Mouse (Mus musculus) spleen, adult 2 months (tissue): Measurements from ENCODE around the gene C530008M17Rik. TPM values are rescaled to one million over a fixed set of nuclear protein-coding genes. Genes with fewer than 3 reads are reported as not detected.

Experiments
- DNase-seq, 2 experiments: peaks; one replicate each; pipeline versions ENCODE4 v3.0.0 to v3.0.0-alpha.2; 2012 to 2021; ENCODE audit warnings: low spot score in 2 of 2, low read depth in 1 of 2
- H3K27ac ChIP-seq: fragments of 200-500 bp; 2 replicates; pipeline ENCODE4 v1.5.1; 2012; ENCODE audit warnings: low read length, inconsistent platforms; ENCODE audit not compliant: insufficient read depth
- H3K27me3 ChIP-seq: fragments of 200-500 bp; 2 replicates; pipeline ENCODE4 v1.6.1; 2012; ENCODE audit warnings: mild to moderate bottlenecking, moderate library complexity, low read length, inconsistent platforms; ENCODE audit not compliant: control insufficient read depth, insufficient read depth
- H3K36me3 ChIP-seq: fragments of 200-500 bp; 2 replicates; pipeline ENCODE4 v1.6.1; 2012; ENCODE audit warnings: mild to moderate bottlenecking, low read length, inconsistent platforms; ENCODE audit not compliant: control insufficient read depth, insufficient read depth
- H3K4me1 ChIP-seq: fragments of 200-500 bp; 2 replicates; pipeline ENCODE4 v1.6.1; 2011; ENCODE audit warnings: inconsistent platforms; ENCODE audit not compliant: control insufficient read depth, insufficient read depth, insufficient read length
- H3K4me3 ChIP-seq: fragments of 200-500 bp; 2 replicates; pipeline ENCODE4 v1.5.1; 2011; ENCODE audit warnings: mild to moderate bottlenecking, inconsistent platforms; ENCODE audit not compliant: insufficient read depth, insufficient read length; ENCODE audit errors: extremely low read depth
- CTCF ChIP-seq: fragments of 200-500 bp; IDR thresholded peaks from 2 replicates; pipeline ENCODE4 v1.5.1; 2011; ENCODE audit warnings: mild to moderate bottlenecking, inconsistent platforms; ENCODE audit not compliant: insufficient read depth, insufficient read length, insufficient replicate concordance; ENCODE audit errors: extremely low read depth
- POLR2A ChIP-seq: fragments of 200-500 bp; IDR thresholded peaks from 2 replicates; pipeline ENCODE4 v1.6.1; 2011; ENCODE audit warnings: low read depth, low read length, inconsistent platforms
- WGBS: fragments of 180-500 bp; shearing (Covaris S2); methylation state at CpG from one replicate; pipeline ENCODE4 v1.1.7; 2018; 5-methylcytosine and 5-hydroxymethylcytosine counted together
- polyA plus RNA-seq: library from polyadenylated mRNA; depleted of rRNA; stranded (reverse); fragments of >200 nt; gene quantifications from 2 replicates; pipeline ENCODE4 v1.2.3, GENCODE M21; 2012

Gene C530008M17Rik
- polyA plus RNA-seq, 1 experiment = 4.2 TPM

- no peaks in the 10 kb centered on the region for H3K36me3 ChIP-seq
- H3K4me3 ChIP-seq = no peak overlapping the region
- H3K27ac ChIP-seq = no peak overlapping the region
- DNase-seq = no peak
- TF ChIP-seq CTCF (no peak), POLR2A (no peak)
- no peaks in the 10 kb centered on the region for H3K27me3 ChIP-seq
- WGBS = 90% methylated on average over 3 of the region's 3 CpGs
- H3K4me1 ChIP-seq = no peaks in the 10 kb centered on the region
Measured at GRCm38 (mm10) chr5:76760349-76760748, 104.0 kb downstream of the C530008M17Rik start.

- Histone ChIP-seq H3K27ac (no peak overlapping the region), H3K27me3 (no peaks in the 10 kb centered on the region), H3K36me3 (no peaks in the 10 kb centered on the region), H3K4me1 (no peaks in the 10 kb centered on the region), H3K4me3 (no peak overlapping the region)
- 92% methylated on average over 14 of the region's 14 CpGs for WGBS
- TF ChIP-seq CTCF = no peak
- no peak for DNase-seq
Measured at GRCm38 (mm10) chr5:76762030-76762698, 105.9 kb downstream of the C530008M17Rik start.

- no peak overlapping the region for H3K27ac ChIP-seq
- no peaks in the 10 kb centered on the region for H3K27me3 ChIP-seq
- no peaks in the 10 kb centered on the region for H3K36me3 ChIP-seq
- TF ChIP-seq CTCF = no peak
- no peak for TF ChIP-seq POLR2A
- DNase-seq = no peak
- H3K4me1 ChIP-seq = no peaks in the 10 kb centered on the region
- 92% methylated on average over 10 of the region's 10 CpGs for WGBS
- H3K4me3 ChIP-seq = no peak overlapping the region
Measured at GRCm38 (mm10) chr5:76763148-76763701, 106.9 kb downstream of the C530008M17Rik start.

- TF ChIP-seq POLR2A (no peak), CTCF (no peak)
- Histone ChIP-seq H3K27ac (no peak overlapping the region), H3K36me3 (no peaks in the 10 kb centered on the region), H3K4me1 (no peaks in the 10 kb centered on the region), H3K27me3 (no peaks in the 10 kb centered on the region), H3K4me3 (no peak overlapping the region)
- 80% methylated on average over 6 of the region's 6 CpGs for WGBS
- no peak for DNase-seq
Measured at GRCm38 (mm10) chr5:76763731-76764130, 107.4 kb downstream of the C530008M17Rik start.

- Histone ChIP-seq H3K27me3 (no peaks in the 10 kb centered on the region), H3K27ac (no peak overlapping the region), H3K4me3 (no peak overlapping the region), H3K4me1 (no peaks in the 10 kb centered on the region), H3K36me3 (no peaks in the 10 kb centered on the region)
- 80% methylated on average over 3 of the region's 3 CpGs for WGBS
- DNase-seq = no peak
- no peak for TF ChIP-seq POLR2A
Measured at GRCm38 (mm10) chr5:76769014-76769413, 112.7 kb downstream of the C530008M17Rik start.

- no peak overlapping the region for H3K4me3 ChIP-seq
- H3K27ac ChIP-seq = no peak overlapping the region
- H3K4me1 ChIP-seq = no peaks in the 10 kb centered on the region
- no peaks in the 10 kb centered on the region for H3K36me3 ChIP-seq
- WGBS = 86% methylated on average over 15 of the region's 15 CpGs
- no peaks in the 10 kb centered on the region for H3K27me3 ChIP-seq
- no peak for TF ChIP-seq CTCF
- no peak for TF ChIP-seq POLR2A
- DNase-seq = no peak
Measured at GRCm38 (mm10) chr5:76769572-76769971, 113.3 kb downstream of the C530008M17Rik start.

GRCm38 (mm10) chr5:76771371-76771770 lies 115.1 kb downstream of the C530008M17Rik start:
- no peak overlapping the region for H3K27ac ChIP-seq
- H3K4me1 ChIP-seq = no peaks in the 10 kb centered on the region
- DNase-seq = no peak
- WGBS = 71% methylated on average over 5 of the region's 5 CpGs
- TF ChIP-seq POLR2A = no peak
- no peak for TF ChIP-seq CTCF
- H3K4me3 ChIP-seq = no peak overlapping the region
- no peaks in the 10 kb centered on the region for H3K36me3 ChIP-seq
- H3K27me3 ChIP-seq = no peaks in the 10 kb centered on the region
